Mouse (Mus musculus): ENCODE measurements around the gene B3galnt1. TPM values are rescaled to one million over a fixed set of nuclear protein-coding genes. Genes with fewer than 3 reads are reported as not detected.

Gene B3galnt1
- total and polyA plus RNA-seq, 3 experiments: 0.08 TPM; not detected in 2

GRCm38 (mm10) chr3:69555511-69555910 is 43.2 kb downstream of the B3galnt1 start:
- no peaks in the 10 kb centered on the region for H3K9me3 ChIP-seq (replicated peaks; ENCODE audit: low read length)
- no peak overlapping the region for H3K27ac ChIP-seq (ENCODE audit: insufficient read depth, low read depth)
- no peak for TF ChIP-seq ZMIZ1 (IDR thresholded peaks at IDR 0.05; ENCODE audit: low read depth, low read length)
- peaks cover 0 to 5% of the 10 kb centered on the region in 2 experiments; a peak in 1 of 4 replicates for H3K4me1 ChIP-seq (ENCODE audit: control insufficient read depth in 1 of 2, insufficient read depth in 2 of 2)
- in situ Hi-C loops (cut with MboI; ENCODE audit: low pct_ligation_motif_present, low pct_unique_long_range_greater_than_20kb, low sequenced_read_pairs) (no loop called here), dilution Hi-C loops (cut with MboI; ENCODE audit: extremely low pct_ligation_motif_present, extremely low pct_unique_long_range_greater_than_20kb, low sequenced_read_pairs) (no loop called here)
- peaks cover 0 to 5% of the 10 kb centered on the region in 2 experiments for H3K36me3 ChIP-seq (replicated peaks in 1 of 2; ENCODE audit: control insufficient read depth in 1 of 2, insufficient read depth in 1 of 2, low read length in 1 of 2)
- no peak for DNase-seq (ENCODE audit: extremely low read depth)
- no peak overlapping the region for H3K4me2 ChIP-seq (ENCODE audit: insufficient read depth, low read depth, poor library complexity, severe bottlenecking)
- no peak overlapping the region for H3K4me3 ChIP-seq (replicated peaks in 1 of 3; ENCODE audit: low read depth in 2 of 3, low read length in 2 of 3, poor library complexity in 1 of 3)
- no peaks in the 10 kb centered on the region for H3K27me3 ChIP-seq (replicated peaks)
- no peaks in the 10 kb centered on the region for H3K79me2 ChIP-seq (replicated peaks; ENCODE audit: control insufficient read depth, extremely low read depth, insufficient read depth, poor library complexity, severe bottlenecking)
- H3K9ac ChIP-seq (ENCODE audit: insufficient read depth, low read depth): no peak overlapping the region

GRCm38 (mm10) chr3:69549602-69550001 is 49.2 kb downstream of the B3galnt1 start:
- H3K27me3 ChIP-seq (replicated peaks): no peaks in the 10 kb centered on the region
- no peak overlapping the region for H3K27ac ChIP-seq (ENCODE audit: insufficient read depth, low read depth)
- H3K4me2 ChIP-seq (ENCODE audit: insufficient read depth, low read depth, poor library complexity, severe bottlenecking): no peak overlapping the region
- in situ Hi-C loops (cut with MboI; ENCODE audit: low pct_ligation_motif_present, low pct_unique_long_range_greater_than_20kb, low sequenced_read_pairs): no loop called here
- no peak overlapping the region for H3K9ac ChIP-seq (ENCODE audit: insufficient read depth, low read depth)
- dilution Hi-C loops (cut with MboI; ENCODE audit: extremely low pct_ligation_motif_present, extremely low pct_unique_long_range_greater_than_20kb, low sequenced_read_pairs): no loop called here
- no peak for TF ChIP-seq MAZ (IDR thresholded peaks at IDR 0.05; ENCODE audit: low read depth, low read length)
- TF ChIP-seq MXI1 (IDR thresholded peaks at IDR 0.05; ENCODE audit: low read depth, low read length): no peak
- no peak for TF ChIP-seq JUN (IDR thresholded peaks at IDR 0.05; ENCODE audit: insufficient read depth, low read depth, low read length)
- no peak for TF ChIP-seq PAX5 (IDR thresholded peaks at IDR 0.05; ENCODE audit: low read length)
- no peak for TF ChIP-seq ZKSCAN1 (IDR thresholded peaks at IDR 0.05; ENCODE audit: borderline replicate concordance, low read depth, low read length)
- no peak for TF ChIP-seq MYC (IDR thresholded peaks at IDR 0.05; ENCODE audit: low read depth, low read length)
- no peak for TF ChIP-seq BHLHE40 (IDR thresholded peaks at IDR 0.05; ENCODE audit: low read depth, low read length)
- no peak for TF ChIP-seq IRF4 (IDR thresholded peaks at IDR 0.05; ENCODE audit: low read depth, low read length)
- TF ChIP-seq KAT2A (IDR thresholded peaks at IDR 0.05; ENCODE audit: insufficient replicate concordance, low read length): no peak
- no peak for TF ChIP-seq MAX (IDR thresholded peaks at IDR 0.05; ENCODE audit: low read length)
- TF ChIP-seq TCF12 (IDR thresholded peaks at IDR 0.05; ENCODE audit: low read depth, low read length): no peak
- no peak for TF ChIP-seq JUND (conservative IDR thresholded peaks at IDR 0.05; ENCODE audit: low read depth, low read length)
- DNase-seq (ENCODE audit: extremely low read depth): no peak
- peaks cover 0 to 6% of the 10 kb centered on the region in 2 experiments; a peak in 2 of 4 replicates for H3K4me1 ChIP-seq (ENCODE audit: control insufficient read depth in 1 of 2, insufficient read depth in 2 of 2)
- H3K9me3 ChIP-seq (replicated peaks; ENCODE audit: low read length): no peaks in the 10 kb centered on the region
- H3K4me3 ChIP-seq (replicated peaks in 1 of 3; ENCODE audit: low read depth in 2 of 3, low read length in 2 of 3, poor library complexity in 1 of 3): no peak overlapping the region
- H3K36me3 ChIP-seq (replicated peaks in 1 of 2; ENCODE audit: control insufficient read depth in 1 of 2, insufficient read depth in 1 of 2, low read length in 1 of 2): peaks cover 0 to 5% of the 10 kb centered on the region in 2 experiments
- no peaks in the 10 kb centered on the region for H3K79me2 ChIP-seq (replicated peaks; ENCODE audit: control insufficient read depth, extremely low read depth, insufficient read depth, poor library complexity, severe bottlenecking)
